Mouse (Mus musculus): ENCODE measurements around the gene Serpina7. TPM values are rescaled to one million over a fixed set of nuclear protein-coding genes. Genes with fewer than 3 reads are reported as not detected.

The Serpina7 gene
- polyA plus RNA-seq (2012; rRNA removed), result not detected in 2 replicates

DNA sequence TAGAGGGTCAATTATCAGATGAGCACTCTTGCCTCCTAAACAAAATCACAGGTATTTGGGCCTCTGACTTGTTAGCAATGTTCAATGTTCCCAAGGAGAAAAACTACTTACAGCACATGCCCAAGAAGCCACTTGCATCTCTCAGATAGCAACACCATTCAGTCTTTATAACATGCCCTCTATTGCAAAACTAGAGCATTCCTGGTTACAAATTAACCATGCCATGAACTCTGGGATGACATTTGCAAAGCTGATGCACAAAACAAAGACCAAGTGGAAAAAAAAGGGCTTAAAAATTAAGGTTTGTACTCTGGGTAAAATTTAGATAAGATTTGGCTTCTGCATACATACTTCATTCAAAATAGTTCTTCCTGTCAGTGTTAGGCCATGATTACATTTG, at the start of gene Serpina7:
Serpina7 (minus strand) TSS at position 160 of the 400 bp plus-strand sequence.
- H3K4me3 ChIP-seq (replicated peaks; ENCODE audit: insufficient read depth, low read depth, low read length), result no peak within 1 kb of the TSS
- TF ChIP-seq POLR2A (IDR thresholded peaks at IDR 0.05; ENCODE audit: borderline replicate concordance, insufficient read depth, low read length) (no peak), CTCF (IDR thresholded peaks at IDR 0.05; ENCODE audit: borderline replicate concordance, insufficient read depth, low read depth, low read length) (no peak)

DNA sequence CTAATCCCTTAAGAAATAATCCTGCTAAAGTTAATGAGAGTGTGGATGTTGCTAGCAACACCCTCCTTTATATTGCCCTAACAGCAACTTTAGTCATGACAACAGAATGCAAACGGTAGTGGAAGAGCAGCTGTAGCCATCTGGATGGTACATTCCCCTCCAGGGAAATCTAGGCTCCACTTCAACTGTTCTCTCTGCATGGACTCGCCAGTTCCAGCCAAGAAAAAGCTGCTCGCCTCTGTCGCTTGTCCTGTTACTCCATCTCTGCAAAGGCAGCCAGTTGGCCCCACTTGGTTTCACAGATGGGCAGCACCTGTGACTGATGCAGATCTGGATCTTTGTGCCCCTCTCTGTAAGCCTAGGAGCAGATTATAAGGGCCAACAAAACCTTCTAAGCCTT, 49.0 kb upstream of the Serpina7 start:
- Histone ChIP-seq H3K27ac (ENCODE audit: insufficient read depth, low read length) (no peak overlapping the region), H3K27me3 (ENCODE audit: control insufficient read depth, insufficient read depth, low read length) (no peaks in the 10 kb centered on the region), H3K4me3 (replicated peaks; ENCODE audit: insufficient read depth, low read depth, low read length) (no peak overlapping the region), H3K4me1 (ENCODE audit: control insufficient read depth, insufficient read depth, low read length) (no peaks in the 10 kb centered on the region)
- WGBS, result 18% methylated on average over 4 of the region's 4 CpGs
- DNase-seq, result no peak
- TF ChIP-seq CTCF (IDR thresholded peaks at IDR 0.05; ENCODE audit: borderline replicate concordance, insufficient read depth, low read depth, low read length) (no peak), POLR2A (IDR thresholded peaks at IDR 0.05; ENCODE audit: borderline replicate concordance, insufficient read depth, low read length) (no peak)

More for the DNA sequence above, at the start of gene Serpina7:
- Histone ChIP-seq H3K27me3 (ENCODE audit: control insufficient read depth, insufficient read depth, low read length) (no peaks in the 10 kb centered on the region), H3K4me1 (ENCODE audit: control insufficient read depth, insufficient read depth, low read length) (no peaks in the 10 kb centered on the region), H3K27ac (ENCODE audit: insufficient read depth, low read length) (no peak within 1 kb of the TSS)
- no peak for DNase-seq

DNA sequence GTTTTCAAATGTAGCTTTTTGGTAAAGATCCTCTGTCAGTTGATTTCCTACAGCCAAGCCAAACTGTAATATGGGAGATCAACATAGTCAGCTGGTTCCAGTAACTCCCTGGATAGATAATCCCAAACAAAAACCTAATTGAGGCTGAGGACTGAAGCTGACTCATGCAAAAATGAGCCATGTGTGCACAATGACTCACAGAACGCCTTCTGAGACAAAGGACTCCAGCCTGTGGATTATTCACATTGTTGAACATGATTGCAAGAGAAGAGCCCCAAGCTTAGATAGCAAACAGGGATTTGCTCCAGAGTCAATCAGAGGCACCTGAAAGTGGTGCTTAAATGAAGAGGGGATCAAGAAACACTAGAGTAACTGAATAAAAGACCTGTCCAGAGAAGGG, 12.2 kb upstream of the Serpina7 start:
- Histone ChIP-seq H3K27ac (ENCODE audit: insufficient read depth, low read length) (no peak overlapping the region), H3K4me3 (replicated peaks; ENCODE audit: insufficient read depth, low read depth, low read length) (no peak overlapping the region), H3K4me1 (ENCODE audit: control insufficient read depth, insufficient read depth, low read length) (no peaks in the 10 kb centered on the region), H3K27me3 (ENCODE audit: control insufficient read depth, insufficient read depth, low read length) (no peaks in the 10 kb centered on the region)
- WGBS, result 56% methylated on average over 1 of the region's 1 CpGs
- DNase-seq, result no peak
- no peak for TF ChIP-seq CTCF (IDR thresholded peaks at IDR 0.05; ENCODE audit: borderline replicate concordance, insufficient read depth, low read depth, low read length)
- no peak for TF ChIP-seq POLR2A (IDR thresholded peaks at IDR 0.05; ENCODE audit: borderline replicate concordance, insufficient read depth, low read length)

DNA sequence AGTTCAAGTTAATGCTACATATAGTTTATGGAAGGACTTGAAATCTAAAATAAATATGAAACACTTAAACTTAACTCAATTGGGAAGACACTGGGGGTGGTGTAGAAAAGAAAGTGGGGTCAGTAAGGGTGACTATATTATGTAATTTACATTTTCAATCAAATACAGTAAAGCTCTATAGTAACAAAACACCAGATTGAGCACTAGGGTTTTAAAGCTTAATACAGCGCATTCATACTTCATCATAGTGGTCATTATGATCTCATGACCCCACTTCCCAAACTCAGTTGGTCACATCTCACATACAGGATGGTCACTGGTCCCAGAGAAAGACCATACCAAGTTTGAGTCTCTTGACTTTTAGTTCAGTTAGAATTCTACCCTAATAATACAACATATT, 907 bp upstream of the Serpina7 start, which contains the start of gene 4930513O06Rik:
4930513O06Rik (plus strand) TSS at position 301 of the 400 bp plus-strand sequence.
- no peak for TF ChIP-seq CTCF (IDR thresholded peaks at IDR 0.05; ENCODE audit: borderline replicate concordance, insufficient read depth, low read depth, low read length)
- TF ChIP-seq POLR2A (IDR thresholded peaks at IDR 0.05; ENCODE audit: borderline replicate concordance, insufficient read depth, low read length), result no peak
- no peaks in the 10 kb centered on the region for H3K27me3 ChIP-seq (ENCODE audit: control insufficient read depth, insufficient read depth, low read length)
- no peak within 1 kb of the TSS for H3K27ac ChIP-seq (ENCODE audit: insufficient read depth, low read length)
- no peak for DNase-seq
- no peaks in the 10 kb centered on the region for H3K4me1 ChIP-seq (ENCODE audit: control insufficient read depth, insufficient read depth, low read length)
- H3K4me3 ChIP-seq (replicated peaks; ENCODE audit: insufficient read depth, low read depth, low read length), result no peak within 1 kb of the TSS
- 100% methylated on average over 1 of the region's 1 CpGs for WGBS

DNA sequence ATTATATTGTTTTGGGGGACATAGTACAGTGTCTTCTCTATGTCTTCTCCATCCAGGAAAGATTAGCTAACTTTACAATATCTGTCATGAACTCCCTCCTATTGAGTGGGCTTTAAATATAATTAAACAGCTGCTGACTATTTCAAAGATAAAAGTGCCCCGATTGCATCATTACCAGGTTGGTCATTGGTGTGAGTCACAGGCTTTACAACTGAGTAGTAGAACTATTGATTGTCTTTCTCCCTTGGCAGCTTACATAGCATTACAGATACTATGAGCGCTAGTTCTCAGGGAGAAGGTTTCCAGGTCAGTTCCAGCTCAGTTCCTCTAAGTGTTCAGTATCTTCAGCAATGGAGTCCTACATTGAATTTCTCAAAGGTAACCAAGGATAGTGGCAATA, 6.5 kb downstream of the Serpina7 start:
- DNase-seq, result no peak
- H3K27me3 ChIP-seq (ENCODE audit: control insufficient read depth, insufficient read depth, low read length), result no peaks in the 10 kb centered on the region
- no peak overlapping the region for H3K4me3 ChIP-seq (replicated peaks; ENCODE audit: insufficient read depth, low read depth, low read length)
- no peak for TF ChIP-seq POLR2A (IDR thresholded peaks at IDR 0.05; ENCODE audit: borderline replicate concordance, insufficient read depth, low read length)
- no peak for TF ChIP-seq CTCF (IDR thresholded peaks at IDR 0.05; ENCODE audit: borderline replicate concordance, insufficient read depth, low read depth, low read length)
- no peak overlapping the region for H3K27ac ChIP-seq (ENCODE audit: insufficient read depth, low read length)
- WGBS, result 93% methylated on average over 2 of the region's 2 CpGs
- H3K4me1 ChIP-seq (ENCODE audit: control insufficient read depth, insufficient read depth, low read length), result no peaks in the 10 kb centered on the region

DNA sequence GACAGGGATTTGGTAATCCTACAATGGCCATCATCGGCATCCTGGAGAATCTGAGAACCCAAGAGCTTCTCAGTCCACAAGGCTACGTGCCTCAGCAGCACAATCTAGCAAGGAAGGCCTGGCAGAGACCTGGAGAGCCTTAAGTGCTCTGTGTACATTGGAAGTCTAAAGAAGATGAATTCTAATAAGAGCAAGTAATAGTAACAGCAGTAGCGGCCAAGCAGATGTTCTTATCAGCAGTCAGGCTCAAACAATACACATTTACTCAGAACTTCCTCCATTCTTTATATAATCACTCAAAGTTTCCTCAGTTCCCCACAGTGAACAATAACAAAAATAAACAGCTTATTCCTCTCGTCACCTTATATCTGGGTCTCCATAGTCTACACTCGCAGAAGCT, 21.0 kb downstream of the Serpina7 start:
- 87% methylated on average over 5 of the region's 5 CpGs for WGBS

DNA sequence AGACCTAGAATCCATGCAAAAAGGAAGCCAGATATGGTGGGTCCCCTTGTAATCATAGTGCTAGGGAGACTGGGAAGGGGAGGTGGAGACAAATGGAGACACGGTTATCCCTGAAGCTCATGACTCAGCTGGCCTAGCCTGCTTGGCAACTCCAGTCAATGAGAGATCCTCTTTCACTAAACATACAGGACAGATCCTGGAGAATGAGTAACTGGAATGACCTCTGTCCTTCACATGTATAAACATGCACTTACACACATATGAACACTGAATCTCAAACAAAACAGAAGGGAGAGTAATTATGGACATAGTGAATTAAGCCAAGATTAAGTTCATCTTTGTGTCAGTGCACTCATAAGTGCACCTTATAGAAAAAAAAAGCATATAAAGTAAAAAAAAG, 31.9 kb downstream of the Serpina7 start:
- WGBS, result 74% methylated on average over 1 of the region's 1 CpGs
- TF ChIP-seq POLR2A (IDR thresholded peaks at IDR 0.05; ENCODE audit: borderline replicate concordance, insufficient read depth, low read length) (no peak), CTCF (IDR thresholded peaks at IDR 0.05; ENCODE audit: borderline replicate concordance, insufficient read depth, low read depth, low read length) (no peak)

More for the DNA sequence above, 21.0 kb downstream of the Serpina7 start:
- DNase-seq, result no peak
- Histone ChIP-seq H3K27me3 (ENCODE audit: control insufficient read depth, insufficient read depth, low read length) (no peaks in the 10 kb centered on the region), H3K27ac (ENCODE audit: insufficient read depth, low read length) (no peak overlapping the region), H3K4me3 (replicated peaks; ENCODE audit: insufficient read depth, low read depth, low read length) (no peak overlapping the region), H3K4me1 (ENCODE audit: control insufficient read depth, insufficient read depth, low read length) (no peaks in the 10 kb centered on the region)
- TF ChIP-seq POLR2A (IDR thresholded peaks at IDR 0.05; ENCODE audit: borderline replicate concordance, insufficient read depth, low read length) (no peak), CTCF (IDR thresholded peaks at IDR 0.05; ENCODE audit: borderline replicate concordance, insufficient read depth, low read depth, low read length) (no peak)

DNA sequence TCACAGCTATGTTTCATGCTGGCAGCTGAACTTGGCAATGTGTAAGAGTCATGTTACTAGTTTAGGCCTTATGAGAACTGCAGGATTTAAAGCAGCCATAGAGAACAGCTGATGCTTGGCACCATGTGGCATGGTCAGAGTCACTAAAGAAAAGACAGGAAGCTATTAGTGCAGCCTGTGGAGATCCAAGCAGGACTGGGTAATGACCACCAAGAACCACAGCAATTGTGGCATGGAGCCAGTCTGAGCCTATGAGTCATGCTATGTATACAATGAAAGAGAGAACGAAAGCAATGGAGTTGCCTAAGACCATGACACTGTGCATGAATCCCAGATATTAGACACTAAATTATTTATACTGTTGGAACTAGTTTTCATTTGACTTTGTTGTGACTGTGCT, 33.1 kb downstream of the Serpina7 start:
- Histone ChIP-seq H3K4me1 (ENCODE audit: control insufficient read depth, insufficient read depth, low read length) (no peaks in the 10 kb centered on the region), H3K27ac (ENCODE audit: insufficient read depth, low read length) (no peak overlapping the region), H3K4me3 (replicated peaks; ENCODE audit: insufficient read depth, low read depth, low read length) (no peak overlapping the region), H3K27me3 (ENCODE audit: control insufficient read depth, insufficient read depth, low read length) (no peaks in the 10 kb centered on the region)
- TF ChIP-seq CTCF (IDR thresholded peaks at IDR 0.05; ENCODE audit: borderline replicate concordance, insufficient read depth, low read depth, low read length) (no peak), POLR2A (IDR thresholded peaks at IDR 0.05; ENCODE audit: borderline replicate concordance, insufficient read depth, low read length) (no peak)
- WGBS, result 29% methylated on average over 1 of the region's 1 CpGs
- no peak for DNase-seq

More for the DNA sequence above, 31.9 kb downstream of the Serpina7 start:
- Histone ChIP-seq H3K27me3 (ENCODE audit: control insufficient read depth, insufficient read depth, low read length) (no peaks in the 10 kb centered on the region), H3K4me3 (replicated peaks; ENCODE audit: insufficient read depth, low read depth, low read length) (no peak overlapping the region), H3K27ac (ENCODE audit: insufficient read depth, low read length) (no peak overlapping the region), H3K4me1 (ENCODE audit: control insufficient read depth, insufficient read depth, low read length) (no peaks in the 10 kb centered on the region)
- DNase-seq, result no peak
